Mouse (Mus musculus) C3H10T1/2 (cell line): ENCODE measurements around the gene Pla2g1b. TPM values are rescaled to one million over a fixed set of nuclear protein-coding genes. Genes with fewer than 3 reads are reported as not detected.

Experiments
- polyA plus RNA-seq, 2 experiments: library from polyadenylated mRNA; unstranded; fragments of >200 nt; fragmentation: generic; extraction: Trizol; gene quantifications; one replicate each; pipeline ENCODE4 v1.2.1; 2012; ENCODE audit warnings: missing spikeins in 2 of 2

Gene Pla2g1b
- under 1 TPM in 1 of 2 experiments, not detected in 1; 0.25 TPM for polyA plus RNA-seq

DNA sequence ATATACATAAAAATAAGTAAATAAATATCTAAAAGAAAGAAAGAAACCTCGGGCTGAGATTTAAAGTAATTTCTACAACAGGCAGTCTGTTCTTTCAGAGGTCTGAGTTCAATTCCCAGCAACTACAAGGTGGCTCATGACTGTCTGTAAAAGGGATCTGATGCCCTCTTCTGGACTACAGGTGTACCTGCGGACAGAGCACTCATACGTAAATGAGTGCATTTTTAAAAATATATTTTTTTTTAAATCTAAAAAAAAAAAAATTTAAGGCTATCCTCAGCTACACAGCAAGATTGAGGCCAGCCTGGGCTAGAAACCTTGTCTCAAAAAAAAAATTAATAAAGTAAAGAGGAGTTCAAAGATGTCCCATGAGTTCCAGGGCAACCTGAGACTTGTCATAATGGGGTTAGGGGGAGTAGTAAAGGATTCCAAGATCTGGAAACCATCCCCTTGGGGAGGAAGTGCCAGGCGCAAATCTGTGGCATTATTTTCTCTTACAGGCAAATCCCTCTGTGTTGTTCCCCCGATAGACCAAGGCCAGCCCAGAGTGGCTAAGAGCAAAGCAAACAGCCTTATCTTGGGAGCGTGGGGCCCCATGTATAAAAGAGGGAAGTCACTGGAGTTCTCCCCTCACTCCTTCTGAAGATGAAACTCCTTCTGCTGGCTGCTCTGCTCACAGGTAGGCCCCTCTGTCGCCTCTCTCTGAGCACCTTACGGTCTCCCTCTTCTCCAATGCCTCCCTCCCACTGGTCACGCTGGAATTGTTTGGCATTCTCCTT lies at the start of gene Pla2g1b:
Pla2g1b (plus strand) TSS at position 621 of the 779 bp plus-strand sequence.

GRCm38 (mm10) chr5:115429359-115430186 lies 36.5 kb upstream of the Pla2g1b start, which contains the start of gene Msi1:
Msi1 (plus strand) TSS chr5:115429599.

DNA sequence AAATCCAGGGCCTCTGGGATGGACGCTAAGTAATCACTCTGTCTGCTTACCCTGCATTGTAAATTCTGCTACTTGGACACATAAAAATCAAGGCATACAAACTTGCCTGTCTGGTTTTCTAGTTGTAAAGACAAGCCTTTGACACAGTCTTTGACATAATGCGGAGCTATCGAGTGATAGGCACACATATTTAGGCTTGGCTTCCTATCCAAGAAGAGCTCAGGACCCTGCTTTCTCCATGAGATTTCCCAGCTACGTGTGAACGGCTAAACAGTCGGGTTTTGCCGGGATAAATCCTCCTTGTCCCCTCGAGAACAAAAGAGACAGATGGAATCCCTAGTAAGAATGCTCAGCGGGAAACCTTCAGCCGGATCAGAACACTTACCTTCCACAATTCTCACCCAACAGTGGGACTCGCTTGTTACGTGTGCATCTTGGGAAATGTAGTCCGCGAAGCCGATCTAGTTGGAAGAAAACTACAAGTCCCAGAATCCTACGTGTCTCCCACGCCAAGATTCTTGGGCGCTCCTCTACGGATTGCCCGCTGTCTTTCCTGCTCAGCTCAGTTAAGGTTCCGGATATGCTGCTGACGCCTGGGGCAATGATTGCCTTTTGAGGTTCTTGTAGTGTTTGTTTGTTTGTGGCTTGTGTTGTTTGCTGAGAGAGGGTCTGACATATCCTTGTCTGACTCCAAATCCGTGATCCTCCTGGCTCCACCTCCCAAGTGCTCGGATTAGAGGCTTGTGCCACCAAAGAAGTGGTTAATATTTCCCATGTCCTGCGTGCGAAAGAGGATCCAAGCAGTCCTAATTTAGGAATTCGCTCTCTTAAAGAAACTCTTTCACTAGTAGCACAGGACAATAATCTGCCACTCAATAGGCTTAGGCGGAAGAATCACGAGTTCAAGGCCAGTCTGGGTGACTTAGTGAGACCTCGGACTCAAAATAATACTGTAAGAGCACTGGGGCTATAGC lies 18.2 kb downstream of the Pla2g1b start, which contains the start of gene Sirt4:
Sirt4 (minus strand) TSS at position 779 of the 974 bp plus-strand sequence.

DNA sequence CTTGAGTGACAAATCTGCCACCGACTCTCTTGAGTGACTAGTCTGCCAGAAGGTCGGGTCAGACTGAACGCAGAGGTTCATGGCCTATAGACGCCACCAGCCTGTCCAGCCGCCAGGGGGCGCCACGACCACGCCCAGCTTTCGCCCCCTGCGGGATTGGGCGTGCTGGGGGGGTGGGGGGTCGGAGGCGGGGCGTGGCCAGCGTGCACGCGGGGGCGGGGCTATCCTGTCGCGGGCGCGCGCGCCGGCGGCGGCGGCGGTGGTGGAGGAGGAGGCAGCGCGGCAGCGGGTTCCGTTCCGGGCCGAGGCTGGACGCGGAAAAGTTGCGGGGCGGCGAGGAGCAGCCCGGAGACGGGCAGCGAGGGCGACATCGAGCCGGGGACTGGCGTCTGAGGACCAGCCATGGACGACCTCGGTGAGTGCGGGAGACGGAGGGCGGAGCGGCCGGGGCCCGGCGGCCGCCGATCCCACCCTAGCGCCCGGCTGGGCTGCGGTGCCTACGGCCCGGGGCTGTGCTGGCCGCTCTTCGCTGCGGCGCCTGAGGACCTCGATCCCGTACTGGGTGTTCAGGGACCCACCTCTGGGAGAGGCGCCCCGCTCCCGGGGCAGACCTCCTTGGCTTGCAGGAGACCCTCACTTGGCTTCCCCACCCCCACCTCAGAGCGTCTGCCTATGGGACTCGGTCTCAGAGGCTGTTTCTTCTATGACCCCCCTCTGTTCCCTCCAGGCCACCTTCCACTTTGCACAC lies 40.6 kb downstream of the Pla2g1b start, which contains the start of gene Pxn:
Pxn (plus strand) TSS at position 223 of the 748 bp plus-strand sequence.

Other genes with a start within 250 kb of the Pla2g1b start
- gene Pop5, start 230.4 kb upstream of the Pla2g1b start, polyA plus RNA-seq = 100 to 1,000 TPM in 1 of 2 experiments, 10 to 100 TPM in 1; 79.2 to 180 TPM
- gene Rnf10, start 193.4 kb upstream of the Pla2g1b start, polyA plus RNA-seq = 100 to 1,000 TPM in 1 of 2 experiments, 10 to 100 TPM in 1; 88.2 to 152 TPM
- gene Coq5, start 186.6 kb upstream of the Pla2g1b start, polyA plus RNA-seq = 10 to 100 TPM; 11.0 to 18.1 TPM
- gene Dynll1, start 165.3 kb upstream of the Pla2g1b start, polyA plus RNA-seq = 100 to 1,000 TPM; 474 to 488 TPM
- 10 to 100 TPM; 49.7 to 75.2 TPM for gene Srsf9, start 139.1 kb upstream of the Pla2g1b start, polyA plus RNA-seq
- gene Gatc, start 125.1 kb upstream of the Pla2g1b start, polyA plus RNA-seq = 10 to 100 TPM in 1 of 2 experiments, 1 to 10 TPM in 1; 3.9 to 12.6 TPM
- 10 to 100 TPM; 17.9 to 41.0 TPM for gene Triap1, start 125.0 kb upstream of the Pla2g1b start, polyA plus RNA-seq
- gene Cox6a1, start 117.3 kb upstream of the Pla2g1b start, polyA plus RNA-seq = 1,000 to 10,000 TPM; 1,611 to 2,667 TPM
- gene Msi1, start 36.7 kb upstream of the Pla2g1b start, polyA plus RNA-seq = under 1 TPM; 0.02 to 0.42 TPM
- 10 to 100 TPM in 1 of 2 experiments, 1 to 10 TPM in 1; 2.2 to 17.1 TPM for gene Sirt4, start 18.5 kb downstream of the Pla2g1b start, polyA plus RNA-seq
- 10 to 100 TPM; 21.6 to 62.7 TPM for gene Pxn, start 40.4 kb downstream of the Pla2g1b start, polyA plus RNA-seq
- gene Rplp0, start 93.2 kb downstream of the Pla2g1b start, polyA plus RNA-seq = 1,000 to 10,000 TPM; 4,412 to 6,933 TPM
- gene Gcn1l1, start 99.0 kb downstream of the Pla2g1b start, polyA plus RNA-seq = 10 to 100 TPM; 37.3 to 42.7 TPM
- gene Rab35, start 165.6 kb downstream of the Pla2g1b start, polyA plus RNA-seq = 10 to 100 TPM; 24.7 to 43.9 TPM